Mouse (Mus musculus): ENCODE data around the gene Sgip1.

DNA sequence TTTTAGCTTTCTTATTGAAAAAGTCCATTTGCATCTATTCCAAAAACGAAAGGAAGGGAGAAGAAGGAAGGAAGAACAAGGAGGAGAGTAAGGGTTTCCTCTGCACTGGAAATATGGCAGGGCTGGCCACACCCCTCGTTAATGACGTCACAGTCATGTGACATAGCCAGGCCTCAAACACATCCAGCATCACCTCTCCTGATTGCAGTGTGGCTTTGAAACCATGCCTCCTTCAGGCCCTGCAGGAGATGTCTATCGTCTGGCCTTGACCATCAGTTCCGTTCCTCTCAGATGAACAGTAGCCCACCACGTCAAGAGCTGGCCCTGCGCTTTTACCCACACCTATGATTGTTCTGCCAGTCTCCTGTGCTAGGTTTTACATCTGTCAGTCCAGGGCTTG is 245.1 kb downstream of the Sgip1 start:
- no peak for TF ChIP-seq POLR2A (IDR thresholded peaks at IDR 0.05; ENCODE audit: borderline replicate concordance, insufficient read depth, low read length)
- no peak for TF ChIP-seq CTCF (IDR thresholded peaks at IDR 0.05; ENCODE audit: borderline replicate concordance, insufficient read depth, low read depth, low read length)
